Mouse (Mus musculus) adrenal gland, adult 2 months (tissue): ENCODE data around the gene Nav3. TPM values are rescaled to one million over a fixed set of nuclear protein-coding genes. Genes with fewer than 3 reads are reported as not detected.

Experiments used
- DNase-seq: peaks from one replicate; pipeline ENCODE4 v3.0.0; 2021
- polyA plus RNA-seq: library from polyadenylated mRNA; depleted of rRNA; stranded (reverse); fragments of >200 nt; gene quantifications from 2 replicates; pipeline ENCODE4 v1.2.3, GENCODE M21; 2012
- total RNA-seq, 2 experiments: library from RNA; stranded (reverse); gene quantifications; 2 replicates each; pipeline ENCODE4 v1.2.3; 2021

Nav3 gene
- total and polyA plus RNA-seq, 3 experiments, result 1.9 to 3.2 (median 2.8) TPM

DNA sequence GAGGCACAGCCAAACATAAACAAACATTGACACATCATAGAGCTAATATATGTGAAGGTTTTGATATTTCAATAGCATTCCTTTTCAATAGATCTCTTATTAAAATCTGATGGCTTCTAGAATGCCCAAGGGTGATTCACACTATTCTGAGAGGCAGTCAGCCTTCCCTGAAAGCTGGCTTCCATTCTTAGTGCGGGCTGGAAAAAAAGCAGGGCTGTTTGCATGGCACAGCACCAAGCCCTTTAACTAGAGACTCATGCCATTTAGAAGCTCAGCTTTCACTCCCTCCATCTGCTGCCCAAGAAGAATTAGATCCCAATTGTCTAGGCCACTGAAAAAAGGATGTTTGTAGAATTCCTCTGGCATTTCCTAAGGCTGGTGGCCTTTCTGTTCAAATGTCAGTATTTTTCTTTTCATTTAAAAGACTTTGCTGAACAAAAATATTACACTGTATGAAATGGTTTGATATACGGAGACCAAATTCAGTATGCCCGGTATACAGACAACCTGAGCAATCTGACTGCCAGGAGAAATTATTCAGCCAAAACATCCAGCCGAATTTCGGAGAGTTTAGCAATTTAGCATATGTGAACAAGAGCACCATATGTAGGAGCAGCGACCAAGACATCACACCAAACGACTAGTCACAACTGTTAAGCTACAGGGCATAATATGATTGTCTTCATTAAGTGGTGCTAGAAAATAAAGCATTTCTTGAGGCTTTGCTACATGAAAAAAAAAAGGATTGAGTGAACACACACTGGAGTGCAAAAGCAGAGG lies 263.8 kb downstream of the Nav3 start:
- DNase-seq, result no peak

DNA sequence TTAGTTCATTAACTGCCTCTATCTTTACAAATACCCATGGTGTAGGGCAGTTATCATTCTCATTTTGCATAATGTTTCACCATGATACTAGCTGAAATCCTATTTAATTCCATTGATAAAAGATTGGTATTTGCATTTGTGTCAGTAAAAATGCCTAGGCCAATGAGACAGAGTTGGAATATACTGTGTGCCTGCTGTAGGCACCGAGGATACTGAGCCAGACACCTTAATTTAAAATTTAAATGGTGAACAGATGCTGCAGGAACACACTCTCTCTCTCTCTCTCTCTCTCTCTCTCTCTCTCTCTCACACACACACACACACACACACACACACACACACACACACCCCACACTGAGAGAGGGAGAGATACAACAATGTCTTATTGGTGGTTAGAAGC lies 269.8 kb downstream of the Nav3 start:
- DNase-seq, result no peak

DNA sequence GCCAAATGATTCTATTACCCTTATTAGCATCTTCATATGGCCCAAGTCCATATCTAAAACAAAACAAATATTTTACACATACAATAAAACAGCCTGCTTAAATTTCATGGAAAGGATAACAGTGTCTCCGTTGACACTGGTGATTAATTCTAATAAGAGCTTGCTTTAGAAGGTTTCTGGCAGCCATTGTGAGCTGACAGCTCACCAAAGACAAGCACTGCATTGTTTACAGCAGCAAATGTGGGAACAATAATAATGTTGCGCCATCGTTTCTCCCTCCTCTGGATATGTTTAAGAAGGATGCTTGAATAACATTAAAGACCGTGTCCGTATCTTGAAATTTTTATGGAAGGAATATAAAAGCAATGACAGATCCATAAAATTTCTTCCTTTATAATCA lies 280.1 kb downstream of the Nav3 start:
- no peak for DNase-seq

DNA sequence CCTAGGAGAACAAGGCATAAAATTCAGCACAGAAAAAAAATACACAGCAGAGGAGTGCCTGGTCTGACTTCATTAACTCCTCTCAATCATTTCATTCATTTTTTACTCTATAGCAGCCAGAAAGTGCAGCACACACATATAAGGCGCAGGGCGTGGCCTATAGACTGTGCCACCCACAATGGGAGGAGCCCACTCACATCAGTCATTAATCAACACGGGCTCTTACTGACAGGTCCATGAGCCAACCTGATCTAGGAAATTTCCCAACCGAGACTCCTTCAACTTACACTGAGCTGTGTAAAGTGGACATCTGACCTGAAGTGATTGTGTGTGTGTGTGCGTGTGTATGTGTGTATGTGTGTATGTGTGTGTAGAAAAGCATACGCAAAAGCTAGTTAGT lies 286.6 kb downstream of the Nav3 start:
- no peak for DNase-seq

DNA sequence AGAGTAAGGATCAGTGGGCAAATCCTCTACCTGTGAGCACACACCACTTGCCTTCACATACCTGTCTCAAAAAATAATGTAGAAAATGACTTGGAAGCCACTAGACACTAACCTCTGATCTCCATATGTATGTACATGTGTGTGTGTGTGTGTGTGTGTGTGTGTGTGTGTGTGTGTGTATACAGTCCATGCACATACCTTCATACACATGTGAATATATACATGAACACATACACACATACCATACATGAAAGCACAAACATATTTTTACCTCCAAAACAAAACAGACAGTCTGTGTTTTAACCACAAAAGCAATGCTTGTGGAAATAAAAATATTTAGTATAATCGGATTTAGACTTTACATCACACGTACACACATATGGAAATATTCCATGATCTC lies 287.1 kb downstream of the Nav3 start:
- no peak for DNase-seq

DNA sequence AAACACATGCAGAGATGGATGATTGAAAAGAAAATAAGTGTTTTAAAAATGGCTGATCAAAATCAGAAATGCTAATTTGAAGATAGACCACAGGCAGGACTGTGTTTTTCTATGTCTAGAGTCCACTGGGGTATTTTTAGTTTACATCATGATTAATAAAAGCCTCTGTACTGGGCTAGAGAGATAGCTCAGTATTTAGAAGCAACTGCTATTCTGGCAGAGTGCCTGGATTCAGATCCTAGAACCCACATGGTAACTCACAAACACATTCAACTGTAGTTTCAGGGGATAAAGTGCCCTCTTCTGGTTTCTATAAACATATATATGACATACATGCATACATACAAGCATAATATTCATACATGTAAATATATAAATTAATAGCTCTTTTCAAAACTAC lies 293.4 kb downstream of the Nav3 start:
- DNase-seq, result no peak

DNA sequence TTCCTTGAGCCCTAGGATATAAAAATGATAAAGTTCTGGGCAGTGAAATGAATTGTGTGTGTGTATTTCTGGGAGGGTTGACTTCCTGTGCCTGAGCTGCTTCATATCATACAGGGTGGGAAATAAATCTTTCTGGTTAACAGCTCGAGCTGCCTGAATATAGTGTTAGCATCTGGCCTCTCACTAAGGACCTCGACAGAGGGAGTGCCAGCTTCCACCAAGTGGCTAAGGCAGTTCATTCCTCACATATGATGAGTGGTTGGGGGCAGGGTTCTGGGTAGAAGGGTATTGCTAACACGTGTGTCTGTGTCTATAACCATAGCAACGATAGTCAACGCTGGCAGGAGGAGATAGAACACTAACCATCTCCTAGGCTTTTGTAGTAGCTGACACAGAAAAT lies 295.1 kb downstream of the Nav3 start:
- DNase-seq, result no peak

DNA sequence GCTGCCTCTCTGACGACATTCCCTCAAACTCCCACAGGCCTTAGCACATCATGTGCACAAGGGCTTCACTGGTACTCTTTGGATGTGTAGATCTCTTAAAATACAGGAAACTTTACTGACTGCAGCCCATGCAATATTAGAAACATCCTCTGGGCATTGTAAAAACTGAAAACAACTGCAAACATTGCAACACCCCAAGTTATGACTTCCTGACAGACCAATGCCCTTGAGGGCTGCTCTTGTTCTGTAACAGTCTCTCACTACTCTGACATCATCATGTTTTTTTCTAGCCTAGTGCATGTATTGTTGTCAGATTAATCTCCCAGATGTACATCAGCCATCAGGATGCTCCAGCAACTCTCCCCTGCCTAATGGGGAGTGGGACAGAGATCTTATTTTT lies 296.5 kb downstream of the Nav3 start:
- no peak for DNase-seq

DNA sequence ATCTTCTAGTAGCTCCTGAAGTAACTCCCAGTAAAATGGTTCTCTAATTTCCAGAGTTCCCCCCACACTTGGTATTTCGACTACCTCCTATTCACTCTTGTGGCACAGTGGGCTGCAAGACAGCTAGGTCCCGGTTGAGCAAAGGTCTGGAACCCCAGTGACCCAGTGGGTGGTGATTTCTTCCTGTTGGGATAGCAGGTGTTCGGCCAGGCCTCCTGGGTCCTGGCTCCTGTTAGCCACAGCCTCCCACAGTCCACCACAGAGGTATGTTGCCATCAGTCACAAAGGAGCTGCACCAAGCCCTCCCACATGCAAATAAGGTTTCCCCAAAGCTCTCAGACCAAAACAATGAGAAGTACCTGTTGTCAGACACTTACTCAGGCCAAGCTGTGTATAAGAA lies 297.9 kb downstream of the Nav3 start:
- DNase-seq, result no peak

DNA sequence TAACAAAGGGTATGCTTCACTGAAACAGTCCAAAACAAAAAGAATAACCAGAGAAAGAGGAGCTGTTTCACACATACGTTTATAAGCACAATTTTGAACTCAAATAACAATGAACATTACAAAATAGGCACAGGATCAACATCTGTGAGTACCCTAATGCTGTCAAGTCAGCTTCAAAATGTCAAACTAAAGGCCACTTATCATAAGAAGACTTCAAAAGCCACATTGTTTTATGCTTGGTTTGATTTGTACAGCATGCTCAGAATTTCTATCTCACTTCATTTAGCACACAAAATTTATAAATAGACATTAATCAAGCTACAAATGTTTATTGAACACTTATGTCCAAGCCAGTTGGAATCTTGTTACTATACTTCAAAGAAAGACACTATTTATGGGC lies 299.6 kb downstream of the Nav3 start:
- no peak for DNase-seq

DNA sequence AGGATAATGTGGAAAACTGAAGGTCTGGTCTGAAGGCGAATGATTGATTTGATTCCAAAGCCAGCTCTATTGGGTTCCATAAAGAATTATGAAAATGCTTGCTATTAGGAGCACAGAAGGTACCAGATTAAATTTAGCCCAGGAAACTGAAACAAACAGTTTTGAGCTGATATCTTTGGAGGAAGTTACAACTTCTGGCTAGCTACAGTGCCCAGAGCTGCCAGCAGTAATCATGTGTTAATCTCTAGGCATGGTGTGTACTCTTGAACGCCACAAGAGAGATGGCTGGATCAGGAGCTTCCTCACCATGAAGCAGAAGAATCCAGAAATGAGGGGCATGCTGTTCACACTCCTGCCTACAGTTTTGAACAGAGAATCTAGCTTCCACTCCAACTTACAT lies 300.5 kb downstream of the Nav3 start:
- DNase-seq, result no peak

DNA sequence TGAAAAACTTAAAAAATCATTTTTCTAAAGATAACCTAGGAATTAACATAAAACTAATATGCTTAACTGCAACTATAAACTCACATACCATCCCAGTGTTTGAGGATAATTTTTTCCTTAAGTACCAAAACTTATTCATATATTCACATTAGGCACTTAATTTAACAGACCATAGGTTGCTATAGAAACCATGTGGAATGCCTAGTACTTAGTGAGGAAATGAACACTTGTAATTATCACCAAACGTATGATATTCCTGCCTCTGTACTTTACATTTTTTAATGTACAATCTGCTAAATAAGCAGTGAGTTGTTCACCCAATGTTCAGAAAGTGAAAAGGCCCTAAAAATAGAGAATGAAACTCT lies 301.1 kb downstream of the Nav3 start:
- no peak for DNase-seq

DNA sequence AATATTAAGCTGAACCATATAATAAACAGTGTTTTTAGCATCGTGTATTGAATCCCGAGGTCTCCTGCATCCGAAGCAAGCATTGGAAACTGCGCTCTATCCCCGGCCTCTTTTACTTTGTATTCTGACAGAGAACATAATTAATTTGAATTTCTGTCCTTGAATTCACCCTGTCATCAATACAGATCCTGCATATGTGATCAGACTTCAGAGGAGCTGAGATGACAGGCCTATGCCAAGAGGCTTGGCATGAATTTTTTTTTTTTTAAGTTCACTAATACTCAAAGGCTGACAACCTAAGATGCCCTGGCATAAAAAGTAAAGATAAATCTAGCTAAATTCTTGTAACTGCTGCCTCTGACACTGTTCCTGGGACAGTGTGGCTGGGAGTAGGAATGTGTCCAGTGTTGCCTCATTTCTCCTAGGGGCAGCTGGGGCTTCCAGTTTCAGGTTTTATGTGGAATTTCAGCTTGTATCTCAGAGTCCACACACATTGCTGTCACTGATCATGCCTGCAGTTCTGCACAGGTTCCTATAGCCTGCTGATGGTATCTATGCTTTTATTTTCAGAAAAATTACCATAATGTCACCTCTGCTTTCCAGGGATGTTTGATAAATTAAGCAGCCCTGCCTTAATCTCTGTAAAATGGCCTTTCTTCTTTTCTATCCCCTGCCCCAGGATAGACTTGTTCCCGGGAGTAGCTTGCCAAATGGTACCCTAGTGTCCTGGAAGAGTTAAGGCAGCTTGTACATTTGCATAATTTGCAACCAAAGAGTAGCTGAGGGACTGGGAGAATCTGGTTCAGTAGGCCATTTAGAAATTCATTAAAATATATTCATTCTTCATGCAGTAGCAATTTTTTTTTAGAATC lies 301.8 kb downstream of the Nav3 start:
- DNase-seq, result no peak

DNA sequence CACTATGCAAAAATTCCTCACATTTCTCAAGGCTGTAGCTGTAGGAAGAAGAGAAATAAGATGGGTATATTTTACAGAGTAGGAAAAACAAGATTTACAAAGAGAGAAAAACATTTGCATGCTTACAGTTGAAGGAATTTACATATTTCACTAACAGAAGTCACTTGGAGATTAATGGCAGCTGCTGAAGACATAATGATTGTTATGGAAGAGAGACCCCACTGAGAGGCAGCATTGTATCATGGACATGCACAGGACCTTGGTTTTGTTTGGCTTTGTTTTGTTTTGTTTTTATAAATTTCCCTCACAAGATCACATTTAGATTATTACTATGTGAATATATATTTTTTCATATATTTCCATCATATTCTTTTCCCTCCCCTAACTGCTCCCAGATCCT lies 335.4 kb downstream of the Nav3 start:
- DNase-seq, result no peak

DNA sequence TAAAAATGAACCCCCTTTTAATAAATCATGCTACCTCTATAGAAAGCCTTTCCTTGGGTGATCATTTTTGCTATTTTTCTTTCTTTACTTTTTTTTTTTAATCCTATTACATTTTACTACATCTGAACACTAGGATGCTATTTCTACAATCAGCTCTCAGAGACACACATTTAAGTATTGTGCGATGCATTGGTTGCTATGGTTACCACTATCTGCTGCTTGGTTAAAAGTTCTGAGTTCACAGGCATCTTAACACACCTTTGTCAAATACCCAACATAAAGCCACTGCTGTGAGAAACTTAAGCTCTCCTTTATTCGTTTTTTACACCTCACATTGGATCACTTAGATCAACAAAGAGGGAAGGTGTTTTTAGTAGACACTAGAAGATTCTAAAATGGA lies 338.7 kb downstream of the Nav3 start:
- DNase-seq, result no peak

DNA sequence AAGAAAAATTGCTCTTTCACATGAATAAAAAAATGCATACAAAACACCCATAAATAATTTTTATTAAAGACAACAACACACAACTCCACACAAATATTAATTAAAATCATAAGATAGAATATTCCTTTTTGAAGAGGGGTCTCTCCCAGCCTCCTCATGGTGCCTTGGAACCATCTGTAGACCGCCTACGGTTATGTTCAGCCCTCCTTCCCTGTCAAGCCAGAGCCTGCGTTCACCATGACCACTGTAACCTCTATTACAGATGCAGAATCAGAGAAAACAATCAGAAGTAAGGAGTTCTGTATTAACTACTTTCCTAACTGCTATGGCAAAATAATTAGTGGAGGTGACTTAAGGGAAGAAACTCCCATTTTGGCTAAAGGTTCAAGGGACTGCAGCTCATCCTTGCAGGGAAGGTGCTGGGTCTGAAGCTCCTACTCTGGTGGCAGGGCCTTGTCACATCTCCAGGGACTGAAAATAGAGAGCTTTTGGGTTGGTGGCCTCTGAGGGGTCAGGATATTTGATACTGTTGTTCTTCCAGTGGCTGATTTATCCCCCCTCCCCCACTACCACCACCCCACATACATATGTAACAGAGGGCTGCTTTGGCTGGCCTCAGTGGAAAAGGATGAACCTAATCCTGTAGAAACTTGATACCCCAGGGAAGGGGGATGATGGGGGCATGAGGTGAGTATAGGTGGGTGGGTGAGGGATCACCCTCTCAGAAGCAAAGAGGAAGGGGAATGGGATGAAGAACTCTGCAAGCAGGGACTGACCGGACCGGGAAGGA lies 343.1 kb downstream of the Nav3 start:
- no peak for DNase-seq

DNA sequence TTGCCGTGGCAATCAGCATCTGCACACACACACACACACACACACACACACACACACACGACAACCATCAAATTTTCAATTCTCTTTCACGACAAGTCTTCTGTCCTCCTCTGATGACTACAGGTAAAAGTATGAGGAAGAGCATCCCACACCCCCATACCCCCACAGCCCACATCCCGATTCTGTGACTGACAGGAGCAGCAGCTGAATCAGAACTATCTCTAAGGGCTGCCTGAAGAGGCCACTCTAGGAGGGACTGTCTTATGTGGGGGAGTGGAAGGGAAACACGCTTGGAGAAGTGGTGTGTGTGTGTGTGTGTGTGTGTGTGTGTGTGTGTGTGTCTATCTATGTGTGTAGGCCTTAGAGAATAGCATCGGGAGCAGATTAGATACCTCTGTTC lies 352.7 kb downstream of the Nav3 start:
- no peak for DNase-seq

DNA sequence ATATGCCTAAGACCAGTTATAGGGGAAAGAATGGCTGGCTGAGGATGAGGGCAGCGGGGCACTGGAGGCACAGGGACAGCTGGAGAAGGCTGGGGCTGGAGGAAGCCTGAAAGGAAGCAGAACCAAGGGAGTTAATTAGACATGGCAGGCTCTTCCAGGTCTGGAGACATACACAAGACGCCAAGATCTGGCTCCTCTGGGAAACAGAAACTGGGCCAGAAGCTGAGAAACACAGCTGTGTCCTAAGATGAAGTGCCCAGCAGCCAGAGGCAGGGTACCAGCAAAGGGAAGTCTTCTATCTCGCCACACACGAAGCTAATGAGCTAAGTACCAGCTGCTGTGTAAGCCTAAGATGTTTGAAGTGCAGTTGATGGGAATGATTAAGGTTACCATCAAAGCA lies 353.8 kb downstream of the Nav3 start:
- DNase-seq, result peak; percentile 10

DNA sequence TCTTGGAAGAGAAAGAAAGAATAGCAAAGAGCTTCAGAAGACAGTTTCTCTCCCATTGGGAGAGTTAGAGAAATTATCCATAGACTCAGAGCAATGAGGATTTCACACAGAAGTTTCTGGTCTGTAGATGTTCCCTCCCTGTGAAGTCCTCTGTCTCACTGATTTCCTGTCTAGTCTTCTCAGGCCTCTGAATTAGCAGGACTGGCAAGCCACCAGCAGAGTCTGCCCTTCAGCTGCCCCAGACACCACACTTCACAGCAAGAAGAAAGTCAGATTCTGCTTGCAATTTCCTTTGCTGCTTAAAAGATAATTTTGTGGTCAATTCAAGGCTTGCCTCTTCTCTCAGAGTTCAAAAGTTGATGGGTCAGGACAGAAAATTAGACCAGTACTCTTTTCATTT lies 361.6 kb downstream of the Nav3 start:
- peak; percentile 29 for DNase-seq

DNA sequence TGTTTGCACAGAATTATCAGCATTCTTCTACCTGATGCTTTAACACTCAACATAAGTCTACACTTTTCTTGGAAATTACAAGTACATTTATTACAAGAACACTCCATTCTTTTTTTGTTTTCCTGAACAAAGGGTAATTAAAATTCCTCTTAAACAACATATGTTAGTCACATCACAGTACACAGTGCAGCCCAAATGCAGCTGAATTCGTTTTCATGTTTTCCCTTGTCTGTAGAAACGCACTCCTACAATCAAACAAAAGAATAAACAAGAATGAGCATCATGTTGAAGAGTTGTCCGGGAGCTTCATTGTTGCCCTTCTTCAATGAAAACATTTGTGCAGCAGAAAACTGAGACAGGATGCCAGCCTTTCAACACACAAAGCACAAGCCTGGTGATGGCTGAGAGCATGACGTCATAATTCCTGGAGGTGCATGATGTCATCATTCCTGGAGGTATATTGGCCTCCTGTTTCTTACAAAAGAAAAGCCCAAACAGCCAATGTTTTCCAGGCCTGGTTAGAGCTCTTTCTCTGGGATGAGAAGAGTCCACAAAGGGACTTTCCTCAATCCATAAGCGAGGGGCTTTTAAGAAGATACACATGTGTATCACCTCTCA lies 367.5 kb downstream of the Nav3 start:
- no peak for DNase-seq

DNA sequence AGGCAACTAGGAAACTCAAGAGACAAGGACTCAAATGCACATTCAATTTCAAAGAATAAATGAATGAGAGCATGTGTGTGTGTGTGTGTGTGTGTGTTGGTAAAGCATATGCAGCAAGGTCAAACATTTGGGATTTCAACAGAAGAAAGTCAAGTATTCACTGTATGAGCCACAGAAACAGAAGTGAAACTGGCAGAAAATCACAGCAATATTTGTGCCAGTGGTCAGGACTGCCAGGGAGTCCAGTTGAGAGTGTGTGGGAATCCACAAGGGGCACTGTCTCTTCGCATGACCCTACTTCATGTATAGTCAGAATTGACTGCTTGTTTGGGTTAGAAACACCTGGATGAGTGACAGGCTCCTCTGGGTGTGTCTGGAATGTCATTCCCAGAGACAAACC lies 370.1 kb downstream of the Nav3 start:
- DNase-seq, result no peak

DNA sequence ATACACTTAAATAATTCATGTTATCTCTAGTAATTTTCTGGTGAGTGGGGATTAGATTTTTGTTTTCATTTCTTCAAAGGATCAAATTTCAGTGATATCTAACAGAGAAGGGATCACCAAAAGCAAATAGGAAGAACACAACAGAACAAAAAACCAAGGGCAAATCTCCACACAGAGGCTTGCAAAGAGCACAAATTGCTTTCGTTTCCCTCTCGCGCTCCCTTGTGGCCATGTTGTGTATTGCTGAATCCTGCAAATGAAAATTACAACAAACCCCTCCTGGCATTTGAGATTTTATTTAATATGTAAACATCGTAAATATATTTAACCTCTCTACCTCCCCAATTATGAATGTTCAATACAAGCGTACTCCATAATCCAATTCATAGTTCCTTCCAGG lies 370.8 kb downstream of the Nav3 start:
- peak; percentile 44 for DNase-seq
